Mouse (Mus musculus) stomach, embryonic 15.5 days (tissue): Measurements from ENCODE around the gene Frmd4b. TPM values are rescaled to one million over a fixed set of nuclear protein-coding genes. Genes with fewer than 3 reads are reported as not detected.

ENCODE experiments used
- ATAC-seq: fragments of 200-750 bp; cut with Nextera tagmentation; 2 replicates; pipeline ENCODE4 v1.8.0; 2017; ENCODE audit warnings: low read depth, moderate number of reproducible peaks, moderate TSS enrichment; ENCODE audit not compliant: insufficient read depth, low FRiP score
- H3K27ac ChIP-seq: fragments of 300-500 bp; sonication (generic); 2 replicates; pipeline ENCODE4 v1.5.1; 2015; ENCODE audit warnings: mild to moderate bottlenecking, inconsistent platforms
- H3K27me3 ChIP-seq: fragments of 300-500 bp; sonication (generic); replicated peaks from 2 replicates; pipeline ENCODE4 v1.6.1; 2015; ENCODE audit warnings: inconsistent platforms
- H3K36me3 ChIP-seq: fragments of 300-500 bp; sonication (generic); 2 replicates; pipeline ENCODE4 v1.6.1; 2015; ENCODE audit warnings: inconsistent platforms
- H3K4me1 ChIP-seq: fragments of 300-500 bp; sonication (generic); 2 replicates; pipeline ENCODE4 v1.6.1; 2015; ENCODE audit warnings: inconsistent platforms
- H3K4me2 ChIP-seq: fragments of 300-500 bp; sonication (generic); 2 replicates; pipeline ENCODE4 v1.6.1; 2015; ENCODE audit warnings: mild to moderate bottlenecking, inconsistent platforms
- H3K4me3 ChIP-seq: fragments of 300-500 bp; sonication (generic); replicated peaks from 2 replicates; pipeline ENCODE4 v1.5.1; 2015; ENCODE audit warnings: inconsistent platforms
- H3K9ac ChIP-seq: fragments of 300-500 bp; sonication (generic); 2 replicates; pipeline ENCODE4 v1.6.1; 2015; ENCODE audit warnings: inconsistent platforms
- H3K9me3 ChIP-seq: fragments of 300-500 bp; sonication (generic); 2 replicates; pipeline ENCODE4 v1.6.1; 2016; ENCODE audit warnings: inconsistent platforms
- WGBS: fragments of 180-500 bp; shearing (Covaris S2); methylation state at CpG from one replicate; pipeline ENCODE4 v1.1.7; 2015; 5-methylcytosine and 5-hydroxymethylcytosine counted together
- polyA plus RNA-seq: library from polyadenylated mRNA; unstranded; fragments of >200 nt; fragmentation: Nextera tagmentation; extraction: Ambion mirVana; gene quantifications from 2 replicates; pipeline ENCODE4 v1.2.1, GENCODE M21; 2015

Gene Frmd4b
- polyA plus RNA-seq, 1 experiment from 2014 or later = 14.6 TPM

DNA sequence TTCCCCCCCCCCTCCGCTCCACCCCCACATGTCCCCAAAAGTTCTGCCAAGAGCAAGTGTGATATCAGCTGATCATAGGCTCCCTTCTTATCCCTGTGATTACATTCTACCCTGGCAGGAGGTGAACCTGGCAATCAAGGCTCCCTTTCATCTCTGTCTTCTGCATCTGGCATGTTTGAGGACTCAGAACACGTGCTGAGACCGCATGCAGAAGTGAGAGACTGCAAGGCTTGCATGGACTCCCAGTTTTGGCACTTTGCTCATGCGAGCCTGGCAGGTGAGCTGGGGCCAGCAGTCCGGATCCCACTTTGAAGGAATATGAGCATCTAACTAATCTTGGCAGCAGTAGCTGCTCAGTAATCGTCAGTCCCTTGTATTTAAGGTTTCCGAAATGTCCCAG, 39.1 kb downstream of the Frmd4b start:
- Histone ChIP-seq H3K4me2 (no peak overlapping the region), H3K27ac (no peak overlapping the region), H3K36me3 (no peaks in the 10 kb centered on the region), H3K9me3 (no peaks in the 10 kb centered on the region), H3K27me3 (no peaks in the 10 kb centered on the region), H3K4me3 (no peak overlapping the region), H3K9ac (no peak overlapping the region), H3K4me1 (no peaks in the 10 kb centered on the region)
- no peak for ATAC-seq
- 83% methylated on average over 7 of the region's 7 CpGs for WGBS

DNA sequence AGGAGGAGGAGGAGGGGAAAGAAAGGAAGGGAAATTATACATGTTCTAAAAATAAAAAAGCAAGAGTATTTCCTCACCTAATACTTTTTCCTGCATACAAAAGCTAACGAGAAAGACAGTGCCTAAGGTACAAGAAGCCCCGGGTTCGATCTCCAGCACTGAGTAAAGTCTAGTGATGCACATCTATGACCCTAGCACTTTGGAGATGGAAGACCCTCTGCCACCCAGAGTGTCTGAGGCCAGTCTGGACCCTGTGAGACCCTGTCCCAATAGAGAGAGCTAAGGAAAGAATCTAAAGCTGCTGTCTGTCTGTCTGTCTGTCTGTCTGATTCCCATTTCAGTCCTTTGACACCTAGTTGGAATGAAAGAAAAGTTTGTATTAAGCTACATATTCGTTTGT, 40.0 kb downstream of the Frmd4b start:
- no peak for ATAC-seq
- H3K27ac ChIP-seq = no peak overlapping the region
- 65% methylated on average over 4 of the region's 4 CpGs for WGBS

DNA sequence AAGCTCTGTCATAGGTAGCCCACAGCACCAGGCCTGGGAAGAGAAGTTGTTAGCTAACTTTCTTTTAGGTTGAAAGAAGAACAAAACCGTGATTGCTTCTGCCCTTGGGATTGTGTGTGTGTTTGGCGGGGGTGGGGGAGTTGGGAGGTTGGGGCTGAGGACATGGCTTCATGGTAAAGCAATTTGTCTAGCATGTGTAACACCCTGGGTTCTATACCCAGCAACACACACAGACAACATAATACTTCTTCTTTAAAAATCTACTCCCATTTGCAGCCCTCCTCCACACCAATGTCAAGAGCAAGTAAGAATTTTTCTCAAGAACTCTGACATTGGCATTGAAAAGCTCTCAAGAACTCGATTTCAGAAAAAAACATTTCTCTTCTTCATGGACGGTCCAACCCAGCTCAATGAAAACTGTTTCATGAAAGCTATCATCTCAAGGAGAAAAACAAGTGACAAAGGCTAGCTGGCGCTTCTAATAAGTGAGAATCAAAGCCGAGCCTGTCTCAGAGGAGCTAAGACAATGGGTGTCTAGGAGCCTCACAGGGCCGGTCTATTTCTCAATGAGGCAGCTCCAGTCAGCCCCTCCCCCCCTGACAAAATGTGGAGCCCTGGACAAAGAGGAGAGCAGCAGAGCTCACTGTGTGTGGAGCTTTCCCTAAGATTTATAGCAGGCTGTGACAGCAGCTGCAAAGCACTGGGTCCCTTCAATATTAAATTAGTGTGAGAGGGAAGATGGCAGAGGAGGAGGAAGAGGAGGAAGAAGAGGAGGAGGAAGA, 40.6 kb downstream of the Frmd4b start:
- Histone ChIP-seq H3K36me3 (no peaks in the 10 kb centered on the region), H3K9me3 (no peaks in the 10 kb centered on the region), H3K9ac (no peak overlapping the region), H3K27ac (no peak overlapping the region), H3K4me3 (no peak overlapping the region), H3K4me2 (no peak overlapping the region), H3K27me3 (no peaks in the 10 kb centered on the region), H3K4me1 (no peaks in the 10 kb centered on the region)
- WGBS = 46% methylated on average over 7 of the region's 7 CpGs
- no peak; the same call in 1 of the 2 replicates for ATAC-seq

More for the DNA sequence above, 40.0 kb downstream of the Frmd4b start:
- H3K4me2 ChIP-seq = no peak overlapping the region
- no peak overlapping the region for H3K4me3 ChIP-seq
- H3K9ac ChIP-seq = no peak overlapping the region
- no peaks in the 10 kb centered on the region for H3K4me1 ChIP-seq
- no peaks in the 10 kb centered on the region for H3K9me3 ChIP-seq
- no peaks in the 10 kb centered on the region for H3K27me3 ChIP-seq
- no peaks in the 10 kb centered on the region for H3K36me3 ChIP-seq

DNA sequence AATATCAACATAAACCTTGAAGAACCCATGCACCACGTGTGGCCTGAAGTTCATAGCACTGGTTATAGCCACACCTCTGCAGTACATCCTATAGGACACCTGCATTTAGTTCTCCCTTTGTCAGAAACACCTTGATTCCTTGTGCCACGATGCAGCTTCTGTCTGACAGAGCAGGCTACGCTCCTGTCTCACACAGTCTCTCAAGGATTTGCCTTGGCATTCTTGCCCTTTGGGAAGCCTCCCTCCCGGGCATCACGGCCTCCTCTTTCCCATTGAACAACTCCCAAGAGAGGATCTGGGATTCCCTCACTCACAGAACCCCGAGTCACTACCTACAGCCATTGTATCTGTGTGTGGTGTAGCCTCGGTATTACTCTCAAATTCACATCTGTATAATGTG, 41.2 kb downstream of the Frmd4b start:
- no peak for ATAC-seq
- Histone ChIP-seq H3K4me1 (no peaks in the 10 kb centered on the region), H3K36me3 (no peaks in the 10 kb centered on the region), H3K4me3 (no peak overlapping the region), H3K27ac (no peak overlapping the region), H3K4me2 (no peak overlapping the region), H3K27me3 (no peaks in the 10 kb centered on the region), H3K9ac (no peak overlapping the region), H3K9me3 (no peaks in the 10 kb centered on the region)
- WGBS = 83% methylated on average over 7 of the region's 7 CpGs

DNA sequence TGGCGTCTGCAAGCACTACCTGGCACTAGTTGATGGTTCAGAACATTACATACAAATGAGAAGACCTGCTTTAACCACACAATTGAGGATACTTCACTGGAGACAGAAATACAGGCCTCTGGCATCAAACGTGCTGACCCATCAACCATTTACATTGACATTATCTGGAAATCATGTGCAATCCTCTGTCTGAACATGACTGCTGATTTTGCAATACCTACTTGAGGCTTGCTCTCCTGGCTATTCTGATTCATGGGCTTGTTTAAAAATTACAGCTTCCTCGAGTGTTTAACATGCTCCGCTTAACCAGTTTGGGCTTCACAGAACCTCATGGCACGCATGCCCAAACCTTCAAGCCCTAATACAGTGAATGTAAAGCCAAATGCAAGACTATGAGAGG, 42.4 kb downstream of the Frmd4b start:
- Histone ChIP-seq H3K4me2 (no peak overlapping the region), H3K4me1 (no peaks in the 10 kb centered on the region), H3K36me3 (no peaks in the 10 kb centered on the region), H3K9me3 (no peaks in the 10 kb centered on the region), H3K4me3 (no peak overlapping the region), H3K9ac (no peak overlapping the region), H3K27me3 (no peaks in the 10 kb centered on the region), H3K27ac (no peak overlapping the region)
- no peak for ATAC-seq
- 87% methylated on average over 5 of the region's 5 CpGs for WGBS

DNA sequence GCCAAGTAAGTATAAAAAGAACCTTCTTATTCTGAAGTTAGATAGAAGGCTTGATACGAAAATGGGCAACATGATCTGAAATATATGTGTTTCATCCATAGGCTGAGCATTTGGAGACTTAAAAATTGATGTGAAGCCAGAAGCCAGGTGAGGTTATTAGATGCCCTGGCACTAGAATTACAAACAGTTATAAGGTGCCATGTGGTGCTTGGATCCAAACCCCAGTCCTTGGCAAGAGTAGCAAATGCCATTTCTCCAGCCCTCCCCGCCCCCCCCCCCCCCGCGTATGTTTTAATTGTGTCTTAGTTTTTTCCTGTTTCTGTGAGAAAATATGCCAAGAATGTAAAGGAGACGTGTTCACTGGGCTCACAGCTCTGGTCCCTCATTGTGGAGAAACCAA, 45.1 kb downstream of the Frmd4b start:
- 79% methylated on average over 5 of the region's 5 CpGs for WGBS
- H3K4me2 ChIP-seq = no peak overlapping the region

DNA sequence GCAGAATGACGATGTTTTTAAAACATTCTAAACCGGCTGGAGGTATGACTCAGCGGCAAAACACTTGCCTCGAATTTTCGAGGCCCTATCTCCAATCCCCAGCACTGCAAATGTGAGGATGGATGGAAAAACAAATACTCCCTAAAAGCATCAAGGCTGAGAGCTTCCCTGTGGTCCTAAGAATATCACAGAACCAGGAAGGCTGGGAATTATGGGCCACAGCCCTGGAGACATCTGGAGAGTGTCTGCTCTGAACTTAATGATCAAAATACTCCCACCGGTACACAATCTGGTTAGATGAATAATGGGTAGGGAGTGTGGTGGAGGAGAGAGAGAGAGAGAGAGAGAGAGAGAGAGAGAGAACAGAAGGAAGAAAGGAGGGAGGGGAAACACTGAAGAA, 48.8 kb downstream of the Frmd4b start:
- ATAC-seq = no peak
- no peaks in the 10 kb centered on the region for H3K36me3 ChIP-seq
- H3K27ac ChIP-seq = no peak overlapping the region
- H3K4me1 ChIP-seq = no peaks in the 10 kb centered on the region
- no peaks in the 10 kb centered on the region for H3K27me3 ChIP-seq
- no peak overlapping the region for H3K9ac ChIP-seq
- H3K4me2 ChIP-seq = no peak overlapping the region
- no peaks in the 10 kb centered on the region for H3K9me3 ChIP-seq
- H3K4me3 ChIP-seq = no peak overlapping the region
- WGBS = 21% methylated on average over 6 of the region's 6 CpGs

More for the DNA sequence above, 45.1 kb downstream of the Frmd4b start:
- Histone ChIP-seq H3K9me3 (no peaks in the 10 kb centered on the region), H3K27me3 (no peaks in the 10 kb centered on the region), H3K27ac (no peak overlapping the region), H3K4me1 (no peaks in the 10 kb centered on the region), H3K4me3 (no peak overlapping the region), H3K9ac (no peak overlapping the region), H3K36me3 (no peaks in the 10 kb centered on the region)
- ATAC-seq = no peak

DNA sequence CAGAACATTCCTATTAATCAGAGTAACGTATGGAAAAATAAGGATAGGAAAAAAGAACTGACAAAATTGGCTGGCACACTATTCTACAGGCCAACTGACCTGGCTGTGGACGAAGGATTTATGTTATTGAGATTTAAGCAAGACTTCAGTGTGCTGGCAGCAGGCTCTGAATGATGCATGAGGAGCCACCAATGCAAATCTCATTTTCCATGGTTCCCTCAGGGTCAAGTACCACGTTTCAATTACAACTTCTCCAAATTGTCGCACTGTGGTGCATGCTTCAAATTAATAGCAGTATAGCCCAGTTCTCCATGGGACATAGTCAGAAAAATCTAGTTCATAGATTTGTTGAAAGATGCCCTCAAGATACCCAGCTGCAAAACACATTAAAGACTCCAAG, 50.6 kb downstream of the Frmd4b start:
- WGBS = 74% methylated on average over 4 of the region's 4 CpGs
- Histone ChIP-seq H3K27ac (no peak overlapping the region), H3K9me3 (no peaks in the 10 kb centered on the region), H3K9ac (no peak overlapping the region), H3K4me3 (no peak overlapping the region), H3K36me3 (no peaks in the 10 kb centered on the region), H3K4me2 (no peak overlapping the region), H3K4me1 (no peaks in the 10 kb centered on the region), H3K27me3 (no peaks in the 10 kb centered on the region)
- no peak for ATAC-seq

DNA sequence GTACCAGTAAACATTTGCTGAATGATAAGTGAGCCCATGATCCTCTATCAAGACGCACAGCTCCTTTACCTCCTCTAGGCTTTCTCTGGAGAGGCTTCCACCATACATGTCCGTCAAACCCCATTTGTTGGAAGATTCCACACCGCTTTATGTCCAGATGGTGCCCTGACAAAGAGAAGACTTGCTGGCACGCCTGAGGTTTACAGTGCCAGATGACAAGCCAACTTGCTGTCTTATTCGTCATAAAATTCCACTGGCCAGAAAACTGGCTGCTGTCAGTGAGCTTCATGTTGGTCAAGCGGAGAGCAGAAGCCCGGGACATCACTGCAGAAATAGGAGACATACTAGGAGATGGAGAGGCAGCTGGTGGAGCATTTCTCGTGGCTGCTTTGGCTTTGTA, 60.2 kb downstream of the Frmd4b start:
- no peaks in the 10 kb centered on the region for H3K36me3 ChIP-seq
- H3K4me2 ChIP-seq = no peak overlapping the region
- no peak overlapping the region for H3K4me3 ChIP-seq
- 75% methylated on average over 8 of the region's 8 CpGs for WGBS
- H3K27me3 ChIP-seq = no peaks in the 10 kb centered on the region
- no peaks in the 10 kb centered on the region for H3K4me1 ChIP-seq
- H3K9ac ChIP-seq = no peak overlapping the region
- H3K9me3 ChIP-seq = no peaks in the 10 kb centered on the region
- no peak for ATAC-seq
- no peak overlapping the region for H3K27ac ChIP-seq

DNA sequence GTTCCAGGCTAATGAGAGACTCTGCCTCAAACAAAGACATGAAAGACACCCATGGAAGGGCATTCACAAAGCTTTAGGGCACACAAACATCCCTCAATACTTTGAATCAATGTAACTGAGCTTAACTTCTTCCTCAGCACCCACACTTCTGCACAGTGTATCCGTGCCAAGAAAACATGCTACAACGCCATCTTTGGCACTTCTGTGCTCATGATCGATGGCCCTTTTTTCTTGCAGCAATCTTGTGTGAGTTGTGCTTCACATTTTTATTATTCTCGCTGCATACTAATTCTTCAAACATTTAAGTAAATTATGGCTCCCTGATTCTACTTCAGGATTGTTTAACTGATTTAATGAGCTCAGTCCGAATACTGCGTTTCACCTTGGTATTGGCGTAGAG, 61.7 kb downstream of the Frmd4b start:
- Histone ChIP-seq H3K4me2 (no peak overlapping the region), H3K4me3 (no peak overlapping the region), H3K4me1 (no peaks in the 10 kb centered on the region), H3K27me3 (no peaks in the 10 kb centered on the region), H3K27ac (no peak overlapping the region), H3K36me3 (no peaks in the 10 kb centered on the region), H3K9ac (no peak overlapping the region), H3K9me3 (no peaks in the 10 kb centered on the region)
- no peak for ATAC-seq
- WGBS = 94% methylated on average over 7 of the region's 7 CpGs

DNA sequence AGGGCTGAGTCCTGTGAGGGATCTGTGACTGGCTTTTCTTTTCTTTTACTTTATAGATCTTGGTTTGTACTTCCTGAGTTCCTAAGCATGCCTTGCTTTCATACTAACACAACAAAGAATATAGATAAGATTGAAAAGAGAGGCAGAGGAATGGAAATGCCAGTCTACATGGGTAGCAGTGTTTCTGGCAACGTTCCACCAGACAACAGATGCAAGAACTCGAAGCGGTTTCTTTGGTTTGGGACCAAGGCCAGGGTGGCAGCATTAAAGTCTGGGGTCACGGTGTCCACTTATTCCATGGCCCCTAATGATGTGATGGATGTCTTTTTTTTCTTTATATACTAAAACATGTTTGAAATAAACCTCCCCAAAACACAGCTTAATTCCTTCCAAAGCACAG, 63.9 kb downstream of the Frmd4b start:
- Histone ChIP-seq H3K36me3 (no peaks in the 10 kb centered on the region), H3K9ac (no peak overlapping the region), H3K4me1 (no peaks in the 10 kb centered on the region), H3K4me2 (no peak overlapping the region), H3K9me3 (no peaks in the 10 kb centered on the region), H3K4me3 (no peak overlapping the region), H3K27me3 (no peaks in the 10 kb centered on the region), H3K27ac (no peak overlapping the region)
- 54% methylated on average over 4 of the region's 4 CpGs for WGBS
- no peak for ATAC-seq

DNA sequence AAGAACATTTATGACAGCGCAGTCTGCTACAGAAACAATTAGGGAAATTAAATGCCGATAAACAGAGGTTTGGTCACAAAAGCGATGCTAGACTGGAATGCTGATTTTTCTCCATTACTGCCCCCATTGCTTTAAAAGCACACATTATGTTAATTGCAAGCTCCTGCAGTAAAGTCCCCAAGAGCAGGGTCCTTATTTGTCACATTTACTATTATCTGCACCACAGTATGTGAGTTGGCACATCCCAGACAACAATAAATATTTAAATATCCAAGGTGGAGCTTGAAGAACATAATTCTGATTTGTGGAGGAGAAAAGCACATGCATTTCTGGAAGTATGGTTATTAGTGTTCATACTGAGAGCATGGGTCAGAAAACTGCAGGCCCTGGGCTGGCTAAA, 64.8 kb downstream of the Frmd4b start:
- Histone ChIP-seq H3K27me3 (no peaks in the 10 kb centered on the region), H3K9me3 (no peaks in the 10 kb centered on the region), H3K4me2 (no peak overlapping the region), H3K4me1 (no peaks in the 10 kb centered on the region), H3K9ac (no peak overlapping the region), H3K36me3 (no peaks in the 10 kb centered on the region), H3K4me3 (no peak overlapping the region), H3K27ac (no peak overlapping the region)
- WGBS = 88% methylated on average over 3 of the region's 3 CpGs
- no peak for ATAC-seq

DNA sequence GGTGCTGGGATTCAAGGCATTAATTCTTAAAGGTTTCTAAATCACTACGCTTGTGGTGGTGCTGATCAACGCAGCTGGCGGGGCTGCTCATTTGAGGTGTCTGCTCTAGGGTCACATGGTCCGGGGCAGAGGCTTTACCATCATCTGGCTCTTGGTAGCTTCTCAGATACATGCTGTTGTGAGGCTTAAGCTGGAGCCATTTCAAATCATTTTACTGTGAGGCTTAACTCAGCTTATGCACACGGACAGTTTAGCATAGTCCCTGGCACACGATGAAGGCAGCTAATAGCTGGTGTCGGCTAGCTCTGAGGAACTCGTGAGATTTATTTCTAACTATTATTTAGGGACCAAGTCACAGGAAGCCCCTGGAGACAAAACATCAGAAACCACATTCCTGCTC, 65.5 kb downstream of the Frmd4b start:
- no peak; the same call in 1 of the 2 replicates for ATAC-seq
- Histone ChIP-seq H3K9me3 (no peaks in the 10 kb centered on the region), H3K36me3 (no peaks in the 10 kb centered on the region), H3K4me3 (no peak overlapping the region), H3K9ac (no peak overlapping the region), H3K4me2 (no peak overlapping the region), H3K27me3 (no peaks in the 10 kb centered on the region), H3K4me1 (no peaks in the 10 kb centered on the region), H3K27ac (no peak overlapping the region)
- WGBS = 49% methylated on average over 8 of the region's 8 CpGs
